Mouse (Mus musculus) G1E (cell line): Measurements from ENCODE around the gene Ugt1a5.

ENCODE experiments used
- CTCF ChIP-seq: IDR thresholded peaks from 2 replicates; pipeline ENCODE4 v1.5.1; 2012; ENCODE audit warnings: low read depth, low read length, inconsistent platforms, mixed read lengths
- TAL1 ChIP-seq: conservative IDR thresholded peaks from 2 replicates; pipeline ENCODE4 v1.6.1; 2012; ENCODE audit warnings: low read depth, low read length, inconsistent platforms, mixed read lengths

DNA sequence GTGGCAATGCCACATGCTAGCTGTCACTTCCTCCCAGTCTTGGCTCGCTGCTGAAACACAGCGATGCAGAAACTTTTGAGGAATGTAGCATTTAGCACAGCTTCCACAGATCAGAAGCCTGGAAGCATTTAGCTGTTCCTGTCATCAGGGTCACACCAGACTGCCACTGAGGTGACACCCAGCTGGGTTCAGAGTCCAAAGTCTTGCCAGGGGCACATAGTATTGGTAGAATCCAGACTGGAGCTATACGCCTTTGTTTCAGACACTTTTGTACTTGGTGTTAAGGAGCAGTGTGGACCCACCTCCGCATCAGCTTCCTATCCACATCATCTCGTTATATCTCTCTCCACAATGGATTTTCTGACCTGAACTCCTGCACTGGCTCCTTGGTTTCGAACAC lies 87.7 kb downstream of the Ugt1a5 start:
- TF ChIP-seq TAL1 (no peak), CTCF (no peak)
